Mouse (Mus musculus): ENCODE measurements around the gene Ttll12.

DNA sequence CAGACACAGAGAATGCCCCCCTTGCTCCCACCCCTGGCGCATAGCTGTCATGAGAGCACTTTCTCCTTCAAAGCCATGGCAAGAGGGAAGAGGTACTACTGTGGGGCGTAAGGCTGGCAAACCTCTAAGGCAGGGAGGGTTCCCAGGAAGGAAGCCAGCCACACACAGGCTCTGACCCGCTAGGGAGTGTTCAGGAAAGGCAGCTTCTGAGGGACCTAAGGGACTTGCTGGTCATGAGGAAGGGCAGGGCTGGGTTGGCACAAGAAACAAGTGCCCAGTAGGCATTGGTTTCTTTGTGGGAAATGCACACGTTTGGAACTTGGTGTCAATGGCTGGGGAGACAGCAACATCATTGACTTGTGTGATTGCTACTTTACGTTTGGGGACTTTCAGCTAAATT, 29.0 kb downstream of the Ttll12 start:
- no peak for TF ChIP-seq GATA1 (IDR thresholded peaks at IDR 0.05; ENCODE audit: borderline replicate concordance, low read length)
- no peak for TF ChIP-seq FLI1 (IDR thresholded peaks at IDR 0.05; ENCODE audit: low read length)

Measured in megakaryocyte, embryonic 14.5 days (primary cell).